Mouse (Mus musculus) thymus, adult 2 months (tissue): ENCODE data around the gene Ifnl3. TPM values are rescaled to one million over a fixed set of nuclear protein-coding genes. Genes with fewer than 3 reads are reported as not detected.
"Not testable (repeated sequence)": the region's sequence is repeated elsewhere in the genome, so short reads cannot be mapped to it uniquely, and the experiment has no call there.

Experiments
- DNase-seq: peaks from one replicate; pipeline ENCODE4 v3.0.0; 2021
- H3K27ac ChIP-seq: fragments of 200-500 bp; 2 replicates; pipeline ENCODE4 v1.5.1; 2012; ENCODE audit warnings: low read length, control low read depth; ENCODE audit not compliant: control insufficient read depth, insufficient read depth
- H3K27me3 ChIP-seq: fragments of 200-500 bp; 2 replicates; pipeline ENCODE4 v1.6.1; 2012; ENCODE audit warnings: mild to moderate bottlenecking, low read length, moderate library complexity, mixed read lengths; ENCODE audit not compliant: control insufficient read depth, insufficient read depth
- H3K36me3 ChIP-seq: fragments of 200-500 bp; 2 replicates; pipeline ENCODE4 v1.6.1; 2012; ENCODE audit warnings: mild to moderate bottlenecking, low read length, moderate library complexity; ENCODE audit not compliant: control insufficient read depth, insufficient read depth
- H3K4me1 ChIP-seq: fragments of 200-500 bp; replicated peaks from 2 replicates; pipeline ENCODE4 v1.6.1; 2012; ENCODE audit warnings: low read length; ENCODE audit not compliant: control insufficient read depth, insufficient read depth
- H3K4me3 ChIP-seq: fragments of 200-500 bp; 2 replicates; pipeline ENCODE4 v1.5.1; 2012; ENCODE audit warnings: mild to moderate bottlenecking, low read length, control low read depth, moderate library complexity; ENCODE audit not compliant: control insufficient read depth, insufficient read depth
- CTCF ChIP-seq: fragments of 200-500 bp; IDR thresholded peaks from 2 replicates; pipeline ENCODE4 v1.5.1; 2012; ENCODE audit warnings: mild to moderate bottlenecking, control low read depth, low read length, moderate library complexity, borderline replicate concordance; ENCODE audit not compliant: control insufficient read depth, poor library complexity, insufficient read depth; ENCODE audit errors: extremely low read depth
- POLR2A ChIP-seq: fragments of 200-500 bp; IDR thresholded peaks from 2 replicates; pipeline ENCODE4 v1.6.1; 2012; ENCODE audit warnings: mild to moderate bottlenecking, low read length, control low read depth, moderate library complexity; ENCODE audit not compliant: control insufficient read depth, poor library complexity, insufficient read depth; ENCODE audit errors: extremely low read depth
- WGBS: fragments of 180-500 bp; shearing (Covaris S2); methylation state at CpG from one replicate; pipeline ENCODE4 v1.1.7; 2018; 5-methylcytosine and 5-hydroxymethylcytosine counted together
- polyA plus RNA-seq: library from polyadenylated mRNA; depleted of rRNA; stranded (reverse); fragments of >200 nt; gene quantifications from 2 replicates; pipeline ENCODE4 v1.2.3, GENCODE M21; 2012; rRNA removed

Gene Ifnl3
- polyA plus RNA-seq, result 0.37 and 0.78 TPM in 2 replicates

DNA sequence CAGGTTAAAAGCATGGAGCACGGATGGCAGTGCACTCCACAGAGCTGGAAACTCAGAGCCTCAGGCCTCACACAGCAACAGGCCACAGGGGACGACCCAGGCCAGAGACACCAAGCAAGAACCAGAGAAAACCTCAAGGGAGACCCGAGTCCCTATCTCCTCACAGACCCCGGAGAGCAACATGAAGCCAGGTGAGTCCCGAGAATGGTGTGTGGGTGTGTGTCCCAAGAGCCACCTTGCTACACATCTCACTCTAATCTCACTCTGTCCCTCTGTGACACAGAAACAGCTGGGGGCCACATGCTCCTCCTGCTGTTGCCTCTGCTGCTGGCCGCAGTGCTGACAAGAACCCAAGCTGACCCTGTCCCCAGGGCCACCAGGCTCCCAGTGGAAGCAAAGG is at the start of gene Ifnl3:
TSS of gene Ifnl3 (plus strand) at position 301 of the 400 bp plus-strand sequence.
- H3K27ac ChIP-seq, H3K27me3 ChIP-seq, H3K4me1 ChIP-seq, H3K36me3 ChIP-seq, H3K4me3 ChIP-seq, DNase-seq: not testable (repeated sequence)
- 93% methylated on average over 5 of the region's 6 CpGs for WGBS

DNA sequence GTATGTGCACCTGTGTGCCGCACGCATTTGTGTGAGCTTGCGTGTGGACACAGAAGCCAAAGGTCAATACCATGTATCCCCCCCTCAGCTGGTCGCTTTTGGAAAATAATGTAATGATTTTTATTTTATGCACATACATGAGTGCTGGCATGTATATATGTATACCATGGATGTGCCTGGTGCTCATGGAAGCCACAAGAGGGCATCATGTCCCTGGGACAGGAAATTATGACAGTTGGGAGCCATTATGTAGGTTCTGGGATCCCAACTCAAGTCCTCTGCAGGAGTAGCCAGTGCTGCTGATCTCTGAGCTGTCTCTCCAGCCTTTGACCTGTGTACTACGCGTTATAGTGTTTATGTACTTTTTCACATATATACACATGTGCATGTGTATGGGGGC is 46.4 kb upstream of the Ifnl3 start:
- DNase-seq, result no peak
- TF ChIP-seq CTCF (no peak), POLR2A (no peak)
- Histone ChIP-seq H3K4me1 (no peaks in the 10 kb centered on the region), H3K27me3 (no peaks in the 10 kb centered on the region), H3K4me3 (no peak overlapping the region), H3K27ac (no peak overlapping the region), H3K36me3 (no peaks in the 10 kb centered on the region)
- 97% methylated on average over 6 of the region's 6 CpGs for WGBS

DNA sequence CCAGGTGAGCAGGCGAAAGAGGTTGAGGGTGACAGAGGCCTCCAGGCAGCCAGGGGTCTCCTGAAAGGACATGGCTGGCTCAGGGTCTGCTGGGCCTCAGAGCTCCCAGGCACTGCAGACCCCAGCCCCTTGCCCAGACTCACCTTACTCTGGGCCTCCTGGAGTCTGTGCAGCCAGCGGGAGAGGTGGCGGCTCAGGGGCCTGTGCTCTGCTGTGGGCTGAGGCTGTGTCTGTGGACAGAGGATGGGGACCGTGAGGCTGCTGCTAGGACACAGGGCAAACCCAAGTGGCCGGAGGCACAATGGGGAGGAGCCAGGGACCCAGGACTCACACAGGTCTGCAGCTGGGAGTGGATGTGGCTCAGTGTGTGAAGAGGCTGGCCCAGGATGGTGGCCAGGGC is 45.3 kb upstream of the Ifnl3 start:
- Histone ChIP-seq H3K27me3 (no peaks in the 10 kb centered on the region), H3K36me3 (no peaks in the 10 kb centered on the region), H3K4me1 (no peaks in the 10 kb centered on the region), H3K27ac (no peak overlapping the region), H3K4me3 (no peak overlapping the region)
- no peak for DNase-seq
- no peak for TF ChIP-seq CTCF
- TF ChIP-seq POLR2A, result no peak
- 99% methylated on average over 5 of the region's 5 CpGs for WGBS

DNA sequence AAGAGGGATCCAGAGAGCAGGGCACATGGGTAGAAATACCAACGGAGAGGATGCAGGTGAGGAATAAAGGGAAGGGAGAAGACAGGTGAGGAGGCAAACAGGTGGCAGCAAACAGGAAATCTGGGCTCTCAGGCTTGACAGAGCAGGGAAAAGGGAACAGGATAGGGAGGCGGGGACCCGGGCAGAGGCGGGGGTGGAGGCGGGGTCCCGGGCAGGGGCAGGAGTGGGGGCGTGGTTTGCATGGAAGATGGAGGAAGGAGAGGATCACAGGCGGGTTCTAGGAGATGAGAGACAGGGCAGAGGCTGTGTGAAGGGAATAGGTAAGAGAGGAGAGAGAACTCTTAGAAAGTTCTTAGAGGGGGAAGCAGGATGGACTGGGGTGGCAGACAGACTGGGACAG is 43.8 kb upstream of the Ifnl3 start:
- Histone ChIP-seq H3K4me3 (no peak overlapping the region), H3K4me1 (no peaks in the 10 kb centered on the region), H3K27ac (no peak overlapping the region), H3K27me3 (no peaks in the 10 kb centered on the region), H3K36me3 (no peaks in the 10 kb centered on the region)
- no peak for TF ChIP-seq CTCF
- no peak for TF ChIP-seq POLR2A
- 14% methylated on average over 8 of the region's 8 CpGs for WGBS
- DNase-seq, result no peak

DNA sequence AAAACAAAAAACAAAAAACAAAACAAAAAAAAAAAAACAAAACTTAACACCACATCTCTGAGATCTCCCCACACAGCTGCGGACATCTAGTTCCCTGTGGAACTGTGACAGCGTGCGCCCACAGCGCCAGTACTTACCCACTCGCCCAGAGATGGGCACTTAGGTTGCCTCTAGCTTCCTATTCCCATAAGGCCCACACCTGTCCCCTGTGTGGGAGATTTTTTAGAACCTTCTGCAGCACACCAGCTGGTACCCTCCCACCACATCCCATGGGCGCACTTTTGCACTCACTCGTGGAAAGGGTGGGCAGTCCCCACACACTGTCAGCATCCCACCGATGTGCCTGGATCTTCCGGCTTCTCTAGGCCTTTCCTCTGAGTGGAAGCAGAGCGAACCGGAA is 39.8 kb upstream of the Ifnl3 start:
- DNase-seq, result no peak
- Histone ChIP-seq H3K27me3 (no peaks in the 10 kb centered on the region; the same call in 1 of the 2 replicates), H3K4me3 (no peak overlapping the region), H3K27ac (no peak overlapping the region), H3K36me3 (no peaks in the 10 kb centered on the region), H3K4me1 (no peaks in the 10 kb centered on the region)
- TF ChIP-seq CTCF (no peak), POLR2A (no peak)
- WGBS, result 85% methylated on average over 11 of the region's 11 CpGs

DNA sequence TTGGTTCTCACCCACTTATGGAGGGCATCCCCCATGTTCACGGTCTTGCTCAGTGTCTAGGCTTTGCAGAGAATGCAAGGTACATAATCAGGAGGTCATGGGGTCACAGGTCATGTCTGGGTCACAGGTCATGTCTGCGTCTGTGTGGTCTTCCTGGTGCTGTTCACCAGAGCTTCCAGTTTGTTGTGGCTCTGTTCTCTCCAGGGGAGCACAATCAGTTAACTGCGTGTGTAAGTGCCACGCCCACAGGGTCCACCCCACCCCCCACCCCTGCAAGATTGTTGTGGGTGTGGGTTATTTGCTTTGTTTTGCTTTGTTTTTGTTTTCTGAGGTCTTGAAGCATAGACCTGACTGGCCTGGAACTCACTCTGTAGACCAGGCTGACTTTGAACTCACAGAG is 38.4 kb upstream of the Ifnl3 start:
- H3K27ac ChIP-seq, result no peak overlapping the region
- 75% methylated on average over 4 of the region's 4 CpGs for WGBS
- H3K27me3 ChIP-seq, result no peaks in the 10 kb centered on the region; the same call in 1 of the 2 replicates
- no peak for TF ChIP-seq POLR2A
- no peak for TF ChIP-seq CTCF
- no peaks in the 10 kb centered on the region for H3K4me1 ChIP-seq
- H3K4me3 ChIP-seq, result no peak overlapping the region
- H3K36me3 ChIP-seq, result no peaks in the 10 kb centered on the region
- no peak for DNase-seq

DNA sequence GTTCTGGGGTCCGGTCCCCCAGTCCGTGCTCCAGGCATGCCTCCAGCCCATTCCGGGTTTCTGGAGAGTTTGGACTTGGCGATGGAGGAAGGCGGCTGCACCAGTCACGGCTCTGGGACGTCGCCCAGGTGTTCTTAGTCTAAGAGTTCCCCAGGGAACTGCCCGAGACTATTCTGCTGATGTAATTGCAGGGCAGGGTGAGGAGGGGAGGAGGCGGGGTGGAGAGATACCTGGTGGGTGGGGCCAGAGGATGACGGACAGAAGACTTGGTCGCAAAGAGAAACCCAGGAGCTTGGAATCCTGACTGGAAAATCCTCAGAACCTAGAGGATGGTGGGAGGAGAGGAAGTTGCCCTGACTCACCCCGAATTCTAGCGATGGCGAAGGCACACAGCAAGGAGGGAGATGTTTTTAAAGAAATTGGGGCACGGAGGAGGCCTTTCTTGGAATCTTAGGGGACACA is 34.6 kb upstream of the Ifnl3 start:
- no peaks in the 10 kb centered on the region; the same call in 1 of the 2 replicates for H3K27me3 ChIP-seq
- 13% methylated on average over 16 of the region's 16 CpGs for WGBS
- TF ChIP-seq CTCF, result no peak
- no peak for TF ChIP-seq POLR2A
- DNase-seq, result no peak
- H3K4me1 ChIP-seq, result peaks cover 3% of the 10 kb centered on the region; the same call in 1 of the 2 replicates
- H3K4me3 ChIP-seq, result no peak overlapping the region
- H3K27ac ChIP-seq, result no peak overlapping the region
- H3K36me3 ChIP-seq, result no peaks in the 10 kb centered on the region
